Mouse (Mus musculus) small intestine, adult 2 months (tissue): ENCODE data around the gene Tma7.

Experiments used
- CTCF ChIP-seq: fragments of 200-500 bp; IDR thresholded peaks from 2 replicates; pipeline ENCODE4 v1.5.1; 2012; ENCODE audit warnings: low read depth, mild to moderate bottlenecking, control low read depth, inconsistent platforms, low read length, moderate library complexity, mixed read lengths; ENCODE audit not compliant: insufficient replicate concordance, insufficient read length; ENCODE audit errors: extremely low read depth
- POLR2A ChIP-seq: fragments of 200-500 bp; IDR thresholded peaks from 2 replicates; pipeline ENCODE4 v1.6.1; 2012; ENCODE audit warnings: low read depth, mild to moderate bottlenecking, control low read depth, inconsistent platforms, low read length, moderate library complexity

DNA sequence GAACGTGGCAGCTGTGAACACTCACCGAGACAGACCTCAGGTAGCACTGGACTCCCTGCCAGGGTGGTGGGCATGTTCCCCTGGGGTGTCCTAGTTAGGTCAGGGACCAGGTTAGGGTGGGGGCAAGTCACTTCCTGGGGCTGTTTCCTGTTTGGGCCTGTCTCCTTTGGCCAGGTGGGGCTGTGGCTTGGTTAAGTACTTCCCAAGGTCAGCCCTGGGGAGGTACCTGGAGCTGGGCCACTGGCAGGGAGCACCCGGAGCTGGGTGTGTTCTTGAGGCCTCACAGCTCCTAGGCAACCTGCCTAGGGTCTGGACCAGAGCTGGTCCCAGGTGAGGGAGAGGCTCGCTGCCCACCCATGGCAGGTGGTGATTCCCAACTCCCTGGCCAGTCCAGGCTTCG is 53.5 kb downstream of the Tma7 start:
- TF ChIP-seq POLR2A (no peak), CTCF (no peak)
